Mouse (Mus musculus) embryonic facial prominence, embryonic 11.5 days (tissue): Measurements from ENCODE around the gene 0610010F05Rik. TPM values are rescaled to one million over a fixed set of nuclear protein-coding genes. Genes with fewer than 3 reads are reported as not detected.

ENCODE experiments used
- ATAC-seq: fragments of 200-750 bp; cut with Nextera tagmentation; replicated peaks from 2 replicates; pipeline ENCODE4 v1.8.0; 2017; ENCODE audit warnings: low read depth; ENCODE audit not compliant: insufficient number of reproducible peaks, low FRiP score, low TSS enrichment
- DNase-seq: peaks from one replicate; pipeline ENCODE4 v3.0.0-alpha.2; 2015; ENCODE audit warnings: low spot score
- H3K27ac ChIP-seq: fragments of 300-500 bp; sonication (generic); replicated peaks from 2 replicates; pipeline ENCODE4 v1.5.1; 2014; ENCODE audit warnings: mild to moderate bottlenecking, low read depth, low read length, control low read depth
- H3K27me3 ChIP-seq: fragments of 300-500 bp; sonication (generic); 2 replicates; pipeline ENCODE4 v1.6.1; 2014; ENCODE audit warnings: mild to moderate bottlenecking, low read length, moderate library complexity, mixed read lengths; ENCODE audit not compliant: control insufficient read depth, insufficient read depth
- H3K36me3 ChIP-seq: fragments of 300-500 bp; sonication (generic); replicated peaks from 2 replicates; pipeline ENCODE4 v1.6.1; 2014; ENCODE audit warnings: low read depth, mild to moderate bottlenecking, low read length, moderate library complexity, mixed read lengths; ENCODE audit not compliant: control insufficient read depth, insufficient read depth
- H3K4me1 ChIP-seq: fragments of 300-500 bp; sonication (generic); 2 replicates; pipeline ENCODE4 v1.6.1; 2014; ENCODE audit warnings: low read length, mixed read lengths; ENCODE audit not compliant: control insufficient read depth, insufficient read depth
- H3K4me2 ChIP-seq: fragments of 300-500 bp; sonication (generic); 2 replicates; pipeline ENCODE4 v1.6.1; 2014; ENCODE audit warnings: low read depth, mild to moderate bottlenecking, control low read depth, low read length, moderate library complexity
- H3K4me3 ChIP-seq: fragments of 300-500 bp; sonication (generic); 2 replicates; pipeline ENCODE4 v1.5.1; 2014; ENCODE audit warnings: low read depth, low read length, control low read depth
- H3K9ac ChIP-seq: fragments of 300-500 bp; sonication (generic); replicated peaks from 2 replicates; pipeline ENCODE4 v1.6.1; 2014; ENCODE audit warnings: mild to moderate bottlenecking, control low read depth, low read length
- H3K9me3 ChIP-seq: fragments of 300-500 bp; sonication (generic); replicated peaks from 2 replicates; pipeline ENCODE4 v1.6.1; 2016; ENCODE audit warnings: mild to moderate bottlenecking, low read length, inconsistent platforms, mixed read lengths; ENCODE audit not compliant: control insufficient read depth
- WGBS: fragments of 180-500 bp; shearing (Covaris S2); extraction: QIAGEN DNeasy Blood & Tissue Kit; methylation state at CpG from one replicate; pipeline ENCODE4 v1.1.7; 2014; 5-methylcytosine and 5-hydroxymethylcytosine counted together
- polyA plus RNA-seq: library from polyadenylated mRNA; unstranded; fragments of >200 nt; fragmentation: Nextera tagmentation; extraction: Ambion mirVana; gene quantifications from 2 replicates; pipeline ENCODE4 v1.2.1, GENCODE M21; 2014

The 0610010F05Rik gene
- 36.8 and 42.1 TPM in 2 replicates for polyA plus RNA-seq

GRCm38 (mm10) chr11:23632945-23633878 is at the start of gene 0610010F05Rik:
Gene 0610010F05Rik (minus strand): TSS chr11:23633639.
- Histone ChIP-seq H3K4me1 (no peaks in the 10 kb centered on the region), H3K9ac (peak within 1 kb of the TSS; percentile 94), H3K27ac (peak within 1 kb of the TSS; percentile 73), H3K36me3 (no peaks in the 10 kb centered on the region), H3K9me3 (no peaks in the 10 kb centered on the region), H3K4me3 (peak within 1 kb of the TSS; percentile 86), H3K4me2 (peak within 1 kb of the TSS; percentile 69), H3K27me3 (no peaks in the 10 kb centered on the region)
- peak; percentile 95 for DNase-seq
- WGBS, result under 1% methylated on average over 102 of the region's 103 CpGs
- ATAC-seq, result peak; percentile 100

- Histone ChIP-seq H3K27ac (no peak overlapping the region), H3K4me1 (no peaks in the 10 kb centered on the region), H3K4me2 (no peak overlapping the region), H3K36me3 (no peaks in the 10 kb centered on the region; the same call in 1 of the 2 replicates), H3K9me3 (no peaks in the 10 kb centered on the region), H3K4me3 (no peak overlapping the region), H3K9ac (no peak overlapping the region), H3K27me3 (no peaks in the 10 kb centered on the region)
- 89% methylated on average over 5 of the region's 5 CpGs for WGBS
- DNase-seq (no peak), ATAC-seq (no peak)
Observed at GRCm38 (mm10) chr11:23682561-23682960, 49.1 kb upstream of the 0610010F05Rik start.

GRCm38 (mm10) chr11:23680435-23680950 is 47.1 kb upstream of the 0610010F05Rik start:
- no peak for DNase-seq
- H3K9ac ChIP-seq, result no peak overlapping the region
- no peak overlapping the region for H3K27ac ChIP-seq
- no peaks in the 10 kb centered on the region for H3K4me1 ChIP-seq
- no peak overlapping the region for H3K4me2 ChIP-seq
- no peak overlapping the region for H3K4me3 ChIP-seq
- ATAC-seq, result no peak
- 93% methylated on average over 6 of the region's 6 CpGs for WGBS
- H3K9me3 ChIP-seq, result no peaks in the 10 kb centered on the region
- no peaks in the 10 kb centered on the region; the same call in 1 of the 2 replicates for H3K36me3 ChIP-seq
- no peaks in the 10 kb centered on the region for H3K27me3 ChIP-seq

- no peak overlapping the region for H3K4me3 ChIP-seq
- H3K4me1 ChIP-seq, result no peaks in the 10 kb centered on the region
- ATAC-seq, result no peak
- peak; percentile 85 for DNase-seq
- H3K9me3 ChIP-seq, result no peaks in the 10 kb centered on the region
- WGBS, result 42% methylated on average over 3 of the region's 3 CpGs
- no peaks in the 10 kb centered on the region for H3K27me3 ChIP-seq
- no peak overlapping the region for H3K9ac ChIP-seq
- H3K27ac ChIP-seq, result no peak overlapping the region
- H3K4me2 ChIP-seq, result no peak overlapping the region
- no peaks in the 10 kb centered on the region; the same call in 1 of the 2 replicates for H3K36me3 ChIP-seq
Observed at GRCm38 (mm10) chr11:23679044-23679642, 45.7 kb upstream of the 0610010F05Rik start.

GRCm38 (mm10) chr11:23676100-23676499 is 42.7 kb upstream of the 0610010F05Rik start:
- Histone ChIP-seq H3K27ac (no peak overlapping the region), H3K9me3 (no peaks in the 10 kb centered on the region), H3K4me3 (no peak overlapping the region), H3K9ac (no peak overlapping the region), H3K36me3 (no peaks in the 10 kb centered on the region; the same call in 1 of the 2 replicates), H3K27me3 (no peaks in the 10 kb centered on the region), H3K4me1 (no peaks in the 10 kb centered on the region), H3K4me2 (no peak overlapping the region)
- DNase-seq, result no peak
- WGBS, result 91% methylated on average over 5 of the region's 5 CpGs
- ATAC-seq, result no peak

- Histone ChIP-seq H3K9me3 (no peaks in the 10 kb centered on the region), H3K36me3 (no peaks in the 10 kb centered on the region), H3K27me3 (no peaks in the 10 kb centered on the region), H3K27ac (no peak overlapping the region), H3K9ac (no peak overlapping the region), H3K4me2 (no peak overlapping the region), H3K4me1 (no peaks in the 10 kb centered on the region), H3K4me3 (no peak overlapping the region)
- ATAC-seq (no peak), DNase-seq (no peak)
- WGBS, result 82% methylated on average over 4 of the region's 4 CpGs
Observed at GRCm38 (mm10) chr11:23672256-23672749, 38.9 kb upstream of the 0610010F05Rik start.

- no peak overlapping the region for H3K9ac ChIP-seq
- no peaks in the 10 kb centered on the region for H3K9me3 ChIP-seq
- H3K36me3 ChIP-seq, result no peaks in the 10 kb centered on the region
- peak overlapping the region; percentile 37; the same call in 1 of the 2 replicates for H3K4me2 ChIP-seq
- H3K4me3 ChIP-seq, result 0 out of 2 replicates have a peak overlapping the region, but pooled peaks have one; percentile 88
- no peaks in the 10 kb centered on the region for H3K4me1 ChIP-seq
- no peak overlapping the region for H3K27ac ChIP-seq
- DNase-seq (no peak), ATAC-seq (no peak)
- WGBS, result 69% methylated on average over 3 of the region's 3 CpGs
- no peaks in the 10 kb centered on the region for H3K27me3 ChIP-seq
Observed at GRCm38 (mm10) chr11:23667128-23667527, 33.7 kb upstream of the 0610010F05Rik start.
